Mouse (Mus musculus): Measurements from ENCODE around the gene Tiam1.
A peak's percentile ranks its signal among the peaks of the same experiment; 100 is the strongest.

The Tiam1 gene

GRCm38 (mm10) chr16:90047841-90048240, 95.7 kb downstream of the Tiam1 start:
- DNase-seq (ENCODE audit: low spot score), result no peak

- DNase-seq (ENCODE audit: low spot score), result no peak
Observed at GRCm38 (mm10) chr16:90046494-90047158, 96.9 kb downstream of the Tiam1 start.

- DNase-seq (ENCODE audit: low spot score), result no peak
Observed at GRCm38 (mm10) chr16:90045611-90046010, 98.0 kb downstream of the Tiam1 start.

GRCm38 (mm10) chr16:90044004-90044754, 99.4 kb downstream of the Tiam1 start:
- DNase-seq (ENCODE audit: low spot score), result no peak

- DNase-seq (ENCODE audit: low spot score), result no peak
Observed at GRCm38 (mm10) chr16:90042874-90043273, 100.7 kb downstream of the Tiam1 start.

GRCm38 (mm10) chr16:90042386-90042785, 101.2 kb downstream of the Tiam1 start:
- DNase-seq (ENCODE audit: low spot score), result no peak

GRCm38 (mm10) chr16:90040771-90041364, 102.7 kb downstream of the Tiam1 start:
- peak; percentile 28 for DNase-seq (ENCODE audit: low spot score)

- DNase-seq (ENCODE audit: low spot score), result no peak
Observed at GRCm38 (mm10) chr16:90035595-90036110, 107.9 kb downstream of the Tiam1 start.

GRCm38 (mm10) chr16:90030355-90030754, 113.2 kb downstream of the Tiam1 start:
- no peak for DNase-seq (ENCODE audit: low spot score)

GRCm38 (mm10) chr16:90027886-90028285, 115.7 kb downstream of the Tiam1 start:
- no peak for DNase-seq (ENCODE audit: low spot score)

GRCm38 (mm10) chr16:90025526-90026172, 117.9 kb downstream of the Tiam1 start:
- DNase-seq (ENCODE audit: low spot score), result no peak

- no peak for DNase-seq (ENCODE audit: low spot score)
Observed at GRCm38 (mm10) chr16:90023665-90024010, 119.9 kb downstream of the Tiam1 start.

- no peak for DNase-seq (ENCODE audit: low spot score)
Observed at GRCm38 (mm10) chr16:90022932-90023664, 120.5 kb downstream of the Tiam1 start.

GRCm38 (mm10) chr16:90016046-90016445, 127.5 kb downstream of the Tiam1 start:
- DNase-seq (ENCODE audit: low spot score), result no peak

GRCm38 (mm10) chr16:90014596-90014995, 129.0 kb downstream of the Tiam1 start:
- DNase-seq (ENCODE audit: low spot score), result no peak

- DNase-seq (ENCODE audit: low spot score), result no peak
Observed at GRCm38 (mm10) chr16:90011521-90012181, 131.9 kb downstream of the Tiam1 start.

GRCm38 (mm10) chr16:90008504-90008903, 135.1 kb downstream of the Tiam1 start:
- no peak for DNase-seq (ENCODE audit: low spot score)

GRCm38 (mm10) chr16:90007391-90007977, 136.1 kb downstream of the Tiam1 start:
- DNase-seq (ENCODE audit: low spot score), result no peak

GRCm38 (mm10) chr16:90003556-90003955, 140.0 kb downstream of the Tiam1 start:
- DNase-seq (ENCODE audit: low spot score), result no peak

- DNase-seq (ENCODE audit: low spot score), result no peak
Observed at GRCm38 (mm10) chr16:89995155-89995554, 148.4 kb downstream of the Tiam1 start.
